Mouse (Mus musculus) MEL (cell line): Measurements from ENCODE around the gene Proser2. TPM values are rescaled to one million over a fixed set of nuclear protein-coding genes. Genes with fewer than 3 reads are reported as not detected.

Experiments used
- DNase-seq: peaks from one replicate; pipeline ENCODE4 v3.0.0; 2011; ENCODE audit warnings: low read depth, low spot score
- H3K27ac ChIP-seq: 2 replicates; pipeline ENCODE4 v1.5.1; 2012; ENCODE audit warnings: low read depth, mild to moderate bottlenecking, control low read depth, low read length, moderate library complexity; ENCODE audit not compliant: control insufficient read depth
- H3K27me3 ChIP-seq, 2 experiments: fragments of 150-350 bp in 1 of 2; sonication (generic) in 1 of 2; 2 replicates each; pipeline ENCODE4 v1.6.1; 2012; ENCODE audit warnings: low read length in 2 of 2, mild to moderate bottlenecking in 2 of 2, improper control_type of control experiment in 1 of 2, moderate library complexity in 1 of 2; ENCODE audit not compliant: insufficient read depth in 2 of 2, control insufficient read depth in 1 of 2
- H3K36me3 ChIP-seq, 2 experiments: 2 replicates each; pipeline ENCODE4 v1.6.1; 2012 to 2014; ENCODE audit warnings: low read length in 2 of 2, improper control_type of control experiment in 1 of 2, inconsistent platforms in 1 of 2, mild to moderate bottlenecking in 1 of 2; ENCODE audit not compliant: insufficient read depth in 2 of 2, control insufficient read depth in 1 of 2
- H3K4me1 ChIP-seq, 2 experiments: fragments of 150-350 bp in 1 of 2; sonication (generic) in 1 of 2; 2 replicates each; pipeline ENCODE4 v1.6.1; 2012; ENCODE audit warnings: low read length in 2 of 2, improper control_type of control experiment in 1 of 2, mild to moderate bottlenecking in 1 of 2; ENCODE audit not compliant: insufficient read depth in 2 of 2, control insufficient read depth in 1 of 2
- H3K4me3 ChIP-seq, 2 experiments: fragments of 150-350 bp in 1 of 2; sonication (generic) in 1 of 2; 2 replicates each; pipeline ENCODE4 v1.5.1; 2012; ENCODE audit warnings: low read depth in 2 of 2, low read length in 2 of 2, mild to moderate bottlenecking in 2 of 2, moderate library complexity in 2 of 2, control low read depth in 1 of 2, improper control_type of control experiment in 1 of 2; ENCODE audit not compliant: control insufficient read depth in 1 of 2, insufficient read depth in 1 of 2
- H3K79me2 ChIP-seq: 2 replicates; pipeline ENCODE4 v1.6.1; 2012; ENCODE audit warnings: mild to moderate bottlenecking, low read length, moderate library complexity; ENCODE audit not compliant: control insufficient read depth, poor library complexity, insufficient read depth
- H3K9ac ChIP-seq: 2 replicates; pipeline ENCODE4 v1.6.1; 2012; ENCODE audit warnings: low read depth, mild to moderate bottlenecking, control low read depth, low read length, moderate library complexity; ENCODE audit not compliant: control insufficient read depth, poor library complexity, severe bottlenecking
- H3K9me3 ChIP-seq: fragments of 150-350 bp; sonication (generic); replicated peaks from 2 replicates; pipeline ENCODE4 v1.6.1; 2012; ENCODE audit warnings: mild to moderate bottlenecking, low read length, improper control_type of control experiment, moderate library complexity; ENCODE audit not compliant: insufficient read depth
- CHD1 ChIP-seq: IDR thresholded peaks from 2 replicates; pipeline ENCODE4 v1.6.1; 2012; ENCODE audit warnings: low read depth, mild to moderate bottlenecking, inconsistent platforms, low read length, improper control_type of control experiment
- E2F4 ChIP-seq: IDR thresholded peaks from 2 replicates; pipeline ENCODE4 v1.6.1; 2011; ENCODE audit warnings: low read depth, low read length, improper control_type of control experiment, borderline replicate concordance
- ETS1 ChIP-seq: IDR thresholded peaks from 2 replicates; pipeline ENCODE4 v1.6.1; 2012; ENCODE audit warnings: low read depth, mild to moderate bottlenecking, inconsistent platforms, low read length, improper control_type of control experiment, moderate library complexity
- HCFC1 ChIP-seq: IDR thresholded peaks from 2 replicates; pipeline ENCODE4 v1.6.1; 2012; ENCODE audit warnings: low read depth, mild to moderate bottlenecking, inconsistent platforms, low read length, improper control_type of control experiment, moderate library complexity
- JUND ChIP-seq: IDR thresholded peaks from 2 replicates; pipeline ENCODE4 v1.6.1; 2011; ENCODE audit warnings: low read depth, mild to moderate bottlenecking, improper control_type of control experiment, low read length
- MAX ChIP-seq: IDR thresholded peaks from 2 replicates; pipeline ENCODE4 v1.6.1; 2011; ENCODE audit warnings: low read length, improper control_type of control experiment
- MAZ ChIP-seq: IDR thresholded peaks from 2 replicates; pipeline ENCODE4 v1.6.1; 2012; ENCODE audit warnings: low read depth, mild to moderate bottlenecking, inconsistent platforms, low read length, improper control_type of control experiment
- MXI1 ChIP-seq: IDR thresholded peaks from 2 replicates; pipeline ENCODE4 v1.6.1; 2011; ENCODE audit warnings: mild to moderate bottlenecking, low read depth, low read length, improper control_type of control experiment
- MYC ChIP-seq: IDR thresholded peaks from 2 replicates; pipeline ENCODE4 v1.6.1; 2011; ENCODE audit warnings: low read depth, mild to moderate bottlenecking, low read length, improper control_type of control experiment, moderate library complexity
- NELFE ChIP-seq: IDR thresholded peaks from 2 replicates; pipeline ENCODE4 v1.6.1; 2011; ENCODE audit warnings: low read depth, low read length, improper control_type of control experiment
- NRF1 ChIP-seq: IDR thresholded peaks from 2 replicates; pipeline ENCODE4 v1.6.1; 2014; ENCODE audit warnings: low read depth, mild to moderate bottlenecking, inconsistent platforms, low read length, improper control_type of control experiment, moderate library complexity; ENCODE audit not compliant: poor library complexity, insufficient read depth, severe bottlenecking
- POLR2AphosphoS2 ChIP-seq: IDR thresholded peaks from 2 replicates; pipeline ENCODE4 v1.6.1; 2011; ENCODE audit warnings: low read length, improper control_type of control experiment
- POLR2AphosphoS5 ChIP-seq: IDR thresholded peaks from 2 replicates; pipeline ENCODE4 v1.6.1; 2012; ENCODE audit warnings: low read depth, borderline replicate concordance, mild to moderate bottlenecking, inconsistent platforms, low read length, moderate library complexity, mixed read lengths
- RCOR1 ChIP-seq: IDR thresholded peaks from 2 replicates; pipeline ENCODE4 v1.6.1; 2012; ENCODE audit warnings: low read depth, mild to moderate bottlenecking, inconsistent platforms, low read length, improper control_type of control experiment
- SIN3A ChIP-seq: IDR thresholded peaks from 2 replicates; pipeline ENCODE4 v1.6.1; 2012; ENCODE audit warnings: low read length, improper control_type of control experiment, inconsistent platforms
- TAL1 ChIP-seq: IDR thresholded peaks from 2 replicates; pipeline ENCODE4 v1.6.1; 2012; ENCODE audit warnings: mild to moderate bottlenecking, inconsistent platforms, low read length, moderate library complexity, mixed read lengths
- TCF12 ChIP-seq: IDR thresholded peaks from 2 replicates; pipeline ENCODE4 v1.6.1; 2014; ENCODE audit warnings: low read depth, mild to moderate bottlenecking, inconsistent platforms, low read length, improper control_type of control experiment, moderate library complexity
- UBTF ChIP-seq: IDR thresholded peaks from 2 replicates; pipeline ENCODE4 v1.6.1; 2012; ENCODE audit warnings: low read depth, mild to moderate bottlenecking, inconsistent platforms, low read length, improper control_type of control experiment, moderate library complexity, borderline replicate concordance; ENCODE audit not compliant: insufficient read depth
- USF1 ChIP-seq: IDR thresholded peaks from 2 replicates; pipeline ENCODE4 v1.6.1; 2014; ENCODE audit warnings: low read depth, mild to moderate bottlenecking, inconsistent platforms, low read length, improper control_type of control experiment, moderate library complexity
- USF2 ChIP-seq, 2 experiments: IDR thresholded peaks; 2 replicates each; pipeline ENCODE4 v1.6.1; 2011 to 2012; ENCODE audit warnings: improper control_type of control experiment in 2 of 2, low read length in 2 of 2, borderline replicate concordance in 1 of 2, inconsistent platforms in 1 of 2, low read depth in 1 of 2, mild to moderate bottlenecking in 1 of 2; ENCODE audit not compliant: insufficient read depth in 1 of 2
- polyA plus RNA-seq, 2 experiments: library from polyadenylated mRNA; stranded (reverse) in 1 of 2; unstranded in 1 of 2; fragments of >175 nt in 1 of 2; fragments of >200 nt in 1 of 2; gene quantifications; 2 replicates each; pipeline versions ENCODE4 v1.2.1 to v1.2.4; 2012; ENCODE audit warnings: low replicate concordance in 2 of 2, low read depth in 1 of 2; ENCODE audit not compliant: insufficient read length in 2 of 2, insufficient read depth in 1 of 2, missing spikeins in 1 of 2
- total RNA-seq: library from RNA; depleted of rRNA; stranded (reverse); fragments of 300-350 nt; gene quantifications from 2 replicates; pipeline ENCODE4 v1.2.3, GENCODE M21; 2012

Proser2 gene
- total and polyA plus RNA-seq, 3 experiments: not detected

GRCm38 (mm10) chr2:6112619-6113018 is 17.4 kb downstream of the Proser2 start:
- no peak for TF ChIP-seq NRF1
- no peak for TF ChIP-seq TAL1
- TF ChIP-seq HCFC1: no peak
- no peak for TF ChIP-seq SIN3A
- TF ChIP-seq, all 39 proteins: peak for 0
- Histone ChIP-seq H3K4me1 (no peaks in the 10 kb centered on the region), H3K27me3 (0 out of 4 replicates have a peak, but pooled peaks cover 0 to 1% of the 10 kb centered on the region in 2 experiments), H3K9me3 (no peaks in the 10 kb centered on the region), H3K4me3 (no peak overlapping the region), H3K9ac (no peak overlapping the region), H3K27ac (no peak overlapping the region), H3K36me3 (no peaks in the 10 kb centered on the region), H3K79me2 (no peaks in the 10 kb centered on the region)
- DNase-seq: no peak

GRCm38 (mm10) chr2:6105437-6105836 is 24.6 kb downstream of the Proser2 start:
- no peak overlapping the region for H3K27ac ChIP-seq
- no peak for DNase-seq
- H3K27me3 ChIP-seq: no peaks in the 10 kb centered on the region
- no peak overlapping the region for H3K9ac ChIP-seq
- H3K79me2 ChIP-seq: no peaks in the 10 kb centered on the region
- no peak for TF ChIP-seq MAX
- no peak for TF ChIP-seq POLR2AphosphoS2
- TF ChIP-seq USF1: no peak
- TF ChIP-seq MAZ: no peak
- no peak for TF ChIP-seq POLR2AphosphoS5
- TF ChIP-seq MYC: no peak
- TF ChIP-seq E2F4: no peak
- no peak for TF ChIP-seq SIN3A
- TF ChIP-seq ETS1: no peak
- TF ChIP-seq NELFE: no peak
- no peak for TF ChIP-seq RCOR1
- TF ChIP-seq JUND: no peak
- no peak for TF ChIP-seq MXI1
- no peaks in the 10 kb centered on the region for H3K4me1 ChIP-seq
- H3K9me3 ChIP-seq: no peaks in the 10 kb centered on the region
- no peak overlapping the region for H3K4me3 ChIP-seq
- no peaks in the 10 kb centered on the region for H3K36me3 ChIP-seq

GRCm38 (mm10) chr2:6100755-6101154 is 29.3 kb downstream of the Proser2 start:
- Histone ChIP-seq H3K27ac (no peak overlapping the region), H3K4me1 (no peaks in the 10 kb centered on the region), H3K9me3 (no peaks in the 10 kb centered on the region), H3K9ac (no peak overlapping the region), H3K79me2 (no peaks in the 10 kb centered on the region), H3K27me3 (peaks cover 0 to 3% of the 10 kb centered on the region in 2 experiments; a peak in 3 of 4 replicates), H3K4me3 (no peak overlapping the region), H3K36me3 (no peaks in the 10 kb centered on the region)
- DNase-seq: no peak
- TF ChIP-seq TCF12 (no peak), USF2 (IDR thresholded peaks at IDR 0.05; ENCODE audit: borderline replicate concordance in 1 of 2, insufficient read depth in 1 of 2, low read depth in 1 of 2, low read length in 2 of 2) (no peak), MXI1 (no peak), SIN3A (no peak), UBTF (no peak), JUND (no peak), CHD1 (no peak), MAZ (no peak)
